Mouse (Mus musculus) layer of hippocampus, adult 2 months (tissue): ENCODE measurements around the gene Mpv17l2. TPM values are rescaled to one million over a fixed set of nuclear protein-coding genes. Genes with fewer than 3 reads are reported as not detected.

ENCODE experiments used
- DNase-seq, 2 experiments: peaks; one replicate each; pipeline ENCODE4 v3.0.0; 2022; ENCODE audit warnings: low spot score in 2 of 2
- H3K27ac ChIP-seq: fragments of 200-600 bp; 2 replicates; pipeline ENCODE4 v1.8.1; 2022
- H3K4me3 ChIP-seq: fragments of 200-600 bp; 2 replicates; pipeline ENCODE4 v1.8.1; 2022; ENCODE audit warnings: mild to moderate bottlenecking
- CTCF ChIP-seq: fragments of 200-600 bp; conservative IDR thresholded peaks from 2 replicates; pipeline ENCODE4 v1.8.1; 2022; ENCODE audit warnings: antibody characterized with exemption, mild to moderate bottlenecking, moderate library complexity
- total RNA-seq, 2 experiments: library from RNA; stranded (reverse); gene quantifications; 2 replicates each; pipeline ENCODE4 v1.2.3; 2021

The Mpv17l2 gene
- total RNA-seq, 2 experiments from 2014 or later: 36.5 to 42.7 TPM

GRCm38 (mm10) chr8:70758616-70759561, 1.9 kb downstream of the Mpv17l2 start:
- H3K27ac ChIP-seq: peak overlapping the region; percentile 94; the same call in 1 of the 2 replicates
- no peak for TF ChIP-seq CTCF

DNA sequence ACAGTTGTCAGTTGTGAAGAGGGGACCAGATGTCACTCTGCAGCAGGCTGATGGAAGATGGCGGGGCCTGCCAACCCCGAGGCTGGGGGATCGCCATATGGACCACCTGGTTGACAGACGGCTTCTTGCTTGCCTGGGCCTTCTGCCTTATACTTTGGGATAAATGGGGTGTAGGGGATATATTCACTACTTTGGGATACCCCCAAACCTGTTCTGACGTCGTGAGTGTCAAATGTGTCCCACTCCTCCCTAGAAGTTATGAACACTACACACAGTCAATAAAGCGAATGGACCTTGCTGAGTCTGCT, 2.5 kb downstream of the Mpv17l2 start:
- H3K4me3 ChIP-seq: no peak overlapping the region
- peak overlapping the region; percentile 73; the same call in 1 of the 2 replicates for H3K27ac ChIP-seq
- TF ChIP-seq CTCF: no peak
- peak in 1 of 2 experiments; percentile 57 for DNase-seq

More at GRCm38 (mm10) chr8:70758616-70759561, 1.9 kb downstream of the Mpv17l2 start:
- DNase-seq: peak in 1 of 2 experiments; percentile 39
- H3K4me3 ChIP-seq: peak overlapping the region; percentile 92

- no peak overlapping the region for H3K4me3 ChIP-seq
- DNase-seq: peak; percentile 1 to 52
- peak; percentile 69 for TF ChIP-seq CTCF
- H3K27ac ChIP-seq: peak overlapping the region; percentile 73; the same call in 1 of the 2 replicates
These were observed 3.0 kb downstream of the Mpv17l2 start for GRCm38 (mm10) chr8:70757523-70758307.

DNA sequence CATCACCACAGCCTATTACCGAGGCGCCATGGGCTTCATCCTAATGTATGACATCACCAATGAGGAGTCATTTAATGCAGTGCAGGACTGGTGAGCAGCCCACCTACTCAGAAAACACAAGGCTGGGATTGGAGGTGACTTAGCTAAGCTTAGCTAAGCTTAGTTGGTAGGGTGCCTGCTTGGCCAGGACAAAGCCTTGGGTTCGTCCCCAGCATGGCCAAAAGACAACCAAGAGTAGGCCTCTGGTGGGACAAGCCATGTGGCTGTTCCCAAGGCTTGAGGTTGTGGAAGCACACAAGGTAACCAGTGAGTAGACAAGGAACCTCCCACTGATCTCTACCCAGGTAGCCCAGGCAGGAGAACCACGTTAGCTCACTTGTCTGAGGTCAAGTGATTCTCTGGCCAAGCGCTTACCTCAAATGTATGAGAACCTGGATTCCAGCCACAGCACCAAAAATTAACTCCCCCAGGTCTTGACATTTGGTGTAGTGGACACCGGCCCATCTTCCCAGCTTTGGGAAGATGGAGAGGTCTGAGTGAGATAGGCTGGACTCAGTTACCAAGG, 4.2 kb downstream of the Mpv17l2 start:
- H3K27ac ChIP-seq: peak overlapping the region; percentile 73; the same call in 1 of the 2 replicates
- TF ChIP-seq CTCF: no peak
- peak overlapping the region; percentile 97; the same call in 1 of the 2 replicates for H3K4me3 ChIP-seq
- no peak for DNase-seq

GRCm38 (mm10) chr8:70755661-70756475, 4.9 kb downstream of the Mpv17l2 start:
- peak in 1 of 2 experiments; percentile 11 for DNase-seq
- Histone ChIP-seq H3K27ac (peak overlapping the region; percentile 99), H3K4me3 (peak overlapping the region; percentile 97)
- no peak for TF ChIP-seq CTCF

- no peak for TF ChIP-seq CTCF
- DNase-seq: peak; percentile 76 to 83
- H3K27ac ChIP-seq: peak overlapping the region; percentile 99
- peak overlapping the region; percentile 97 for H3K4me3 ChIP-seq
These were observed 5.7 kb downstream of the Mpv17l2 start for GRCm38 (mm10) chr8:70754871-70755660.

GRCm38 (mm10) chr8:70754043-70754870, 6.5 kb downstream of the Mpv17l2 start, which contains the start of gene Rab3a:
Rab3a (plus strand) TSS chr8:70754679.
- TF ChIP-seq CTCF: no peak

GRCm38 (mm10) chr8:70753151-70753550, 7.6 kb downstream of the Mpv17l2 start:
- DNase-seq: peak; percentile 76 to 79
- no peak for TF ChIP-seq CTCF
- Histone ChIP-seq H3K27ac (peak overlapping the region; percentile 99), H3K4me3 (peak overlapping the region; percentile 36; the same call in 1 of the 2 replicates)

More at GRCm38 (mm10) chr8:70754043-70754870, 6.5 kb downstream of the Mpv17l2 start, which contains the start of gene Rab3a:
- peak; percentile 95 to 99 for DNase-seq
- Histone ChIP-seq H3K4me3 (peak within 1 kb of the TSS; percentile 97), H3K27ac (peak within 1 kb of the TSS; percentile 99)

DNA sequence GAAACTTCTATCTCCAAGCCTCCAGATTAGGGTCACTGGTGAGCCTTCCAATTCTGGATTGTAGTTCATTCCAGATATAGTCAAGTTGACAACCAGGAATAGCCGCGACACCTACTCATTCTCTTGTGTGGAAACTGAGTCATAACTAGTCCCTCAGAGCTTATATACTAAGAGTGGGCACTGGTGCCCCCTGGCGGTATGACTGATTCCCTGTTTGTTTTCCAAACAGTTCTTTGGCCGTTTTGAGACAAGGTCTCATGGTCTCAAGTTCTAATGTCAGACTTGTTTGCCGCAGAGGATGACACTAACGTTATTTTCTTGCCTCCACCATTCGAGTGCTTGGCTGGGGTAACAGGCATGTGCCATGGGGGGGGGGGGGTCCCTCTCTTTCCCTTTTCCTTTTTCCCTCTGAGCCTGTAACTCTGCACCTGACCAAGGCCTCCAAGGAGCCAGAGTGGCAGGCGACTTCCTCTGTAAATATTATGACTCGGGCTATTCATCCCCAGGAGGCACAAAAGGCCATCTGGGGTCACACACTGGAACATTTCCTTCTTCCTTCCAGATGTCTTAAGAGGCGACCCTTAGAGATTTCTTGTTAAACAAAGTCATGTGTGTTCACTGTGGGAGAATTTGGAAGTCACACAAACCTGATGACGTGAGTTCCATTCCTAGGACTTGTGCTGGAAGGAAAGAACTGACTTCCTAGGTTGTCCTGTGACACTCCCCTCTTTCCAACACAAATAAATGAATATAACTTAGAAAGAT, 8.6 kb downstream of the Mpv17l2 start:
- TF ChIP-seq CTCF: peak; percentile 83
- no peak overlapping the region for H3K4me3 ChIP-seq
- peak in 1 of 2 experiments; percentile 76 for DNase-seq
- H3K27ac ChIP-seq: peak overlapping the region; percentile 99

DNA sequence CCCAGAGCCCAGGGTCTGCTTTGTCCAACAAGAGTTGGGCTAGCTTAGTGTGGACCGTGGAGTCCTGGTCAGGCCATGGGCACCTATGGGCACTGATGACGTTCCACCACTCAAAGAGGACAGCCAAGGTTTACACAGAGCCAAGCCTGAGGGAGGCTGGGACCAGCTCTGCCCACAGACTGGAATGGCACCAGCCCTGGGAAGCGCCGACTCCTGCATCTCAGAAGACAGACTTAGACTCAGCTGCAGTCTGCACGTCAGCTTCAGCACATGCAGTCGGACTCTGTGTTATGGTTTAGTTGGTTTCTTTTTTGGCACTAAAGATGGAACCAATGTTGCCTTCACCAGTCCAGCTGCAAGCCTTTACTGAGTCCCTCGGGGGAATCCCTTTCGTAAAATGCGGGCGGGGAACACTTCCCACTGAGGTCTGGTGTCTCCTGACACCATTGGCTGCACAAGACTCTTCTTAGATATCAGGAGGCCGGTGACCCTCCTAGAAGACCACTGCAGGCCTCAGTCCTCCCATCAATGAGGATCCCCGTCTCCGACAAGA, 10.5 kb downstream of the Mpv17l2 start:
- no peak for TF ChIP-seq CTCF
- no peak for DNase-seq
- H3K27ac ChIP-seq: no peak overlapping the region

More for the DNA sequence above, 10.5 kb downstream of the Mpv17l2 start:
- no peak overlapping the region for H3K4me3 ChIP-seq
